Mouse (Mus musculus) liver, adult 2 months (tissue): ENCODE results near the gene Dhh.

ENCODE experiments used
- CTCF ChIP-seq: fragments of 200-500 bp; IDR thresholded peaks from 2 replicates; pipeline ENCODE4 v1.5.1; 2011; ENCODE audit warnings: low read depth, low read length, control low read depth
- POLR2A ChIP-seq: fragments of 200-500 bp; IDR thresholded peaks from 2 replicates; pipeline ENCODE4 v1.6.1; 2011; ENCODE audit warnings: low read length, control low read depth; ENCODE audit not compliant: insufficient read depth; ENCODE audit errors: extremely low read depth

DNA sequence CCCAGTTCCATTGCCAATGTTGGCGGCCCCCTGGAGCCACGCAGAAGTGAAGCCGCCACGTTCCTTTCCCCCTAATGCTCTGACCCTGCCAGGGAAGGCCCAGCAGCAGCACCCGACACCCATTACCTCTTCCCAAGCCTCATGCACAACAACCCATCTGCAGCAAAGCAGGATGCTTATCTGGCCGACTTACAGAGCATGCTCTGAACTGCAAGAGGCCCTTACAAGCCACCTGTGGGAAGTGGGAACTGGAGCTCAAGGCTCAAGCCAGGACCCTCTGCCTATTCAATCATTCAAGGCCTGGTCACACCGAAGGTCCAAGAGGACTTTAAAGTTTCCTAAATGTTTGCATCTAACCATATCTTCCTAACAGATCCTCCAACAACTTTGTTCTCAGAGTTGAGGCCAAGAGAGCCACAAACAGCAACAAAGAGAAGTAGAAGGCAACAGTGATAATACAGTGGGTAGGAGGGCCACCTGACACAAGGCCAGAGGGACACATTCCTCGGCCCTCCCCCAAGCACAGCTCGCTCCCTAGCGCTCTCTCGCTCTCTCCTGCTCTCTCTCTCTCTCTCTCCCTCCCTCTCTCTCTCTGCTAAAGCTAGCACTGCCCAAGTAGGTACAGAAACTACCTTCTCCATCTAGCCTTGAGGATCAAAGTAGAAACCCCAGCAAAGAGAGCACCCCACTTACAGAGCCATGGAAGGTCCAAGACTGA is 29.8 kb downstream of the Dhh start:
- TF ChIP-seq POLR2A (no peak), CTCF (no peak)
